Mouse (Mus musculus) megakaryocyte, embryonic 14.5 days (primary cell): ENCODE measurements at regions not wholly inside any gene's neighbourhood (a gene's known extent, or its start where the extent isn't known, plus 50 kb on each side); places are given as distances from the start of the nearest gene placed in this dataset.

Source experiments
- H3K27me3 ChIP-seq: replicated peaks from 2 replicates; pipeline ENCODE3; 2012; ENCODE audit warnings: inconsistent platforms
- H3K36me3 ChIP-seq: replicated peaks from 2 replicates; pipeline ENCODE3; 2012; ENCODE audit warnings: low read length, inconsistent platforms, mixed read lengths
- H3K4me1 ChIP-seq: 2 replicates; pipeline ENCODE4 v1.6.1; 2012; ENCODE audit warnings: inconsistent platforms
- H3K4me3 ChIP-seq: replicated peaks from 2 replicates; pipeline ENCODE3; 2012; ENCODE audit warnings: moderate library complexity, mild to moderate bottlenecking, inconsistent platforms
- H3K9me3 ChIP-seq: 2 replicates; pipeline ENCODE4 v1.6.1; 2012; ENCODE audit warnings: inconsistent platforms
- FLI1 ChIP-seq: IDR thresholded peaks from 2 replicates; pipeline ENCODE4 v1.6.1; 2012; ENCODE audit warnings: low read length, inconsistent platforms, mixed read lengths
- GATA1 ChIP-seq: IDR thresholded peaks from 3 replicates; pipeline ENCODE4 v1.6.1; 2012; ENCODE audit warnings: mixed read lengths, low read length, inconsistent platforms, borderline replicate concordance

DNA sequence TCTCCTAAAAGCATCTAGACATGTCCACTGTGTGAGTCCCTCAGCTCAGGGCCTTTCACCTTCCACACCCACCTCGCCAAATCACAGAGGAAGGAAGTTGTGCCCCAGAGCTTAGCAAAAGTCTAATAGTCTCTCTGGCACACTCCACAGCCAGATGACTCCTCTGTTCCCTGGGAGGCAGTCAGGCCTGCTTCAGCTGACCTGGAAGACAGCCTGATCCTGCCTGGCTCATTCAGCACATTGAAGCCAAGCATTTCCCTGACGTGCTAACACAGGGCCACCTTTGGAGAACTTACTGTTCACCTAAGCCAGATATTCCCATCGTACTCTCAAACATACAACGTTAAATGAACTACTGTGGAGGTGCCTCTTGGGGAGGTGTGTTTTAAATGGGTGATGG lies 87.2 kb upstream of the Nphp3 start:
- H3K36me3 ChIP-seq = no peaks in the 10 kb centered on the region
- no peak overlapping the region for H3K4me3 ChIP-seq
- H3K27me3 ChIP-seq = no peaks in the 10 kb centered on the region
- H3K4me1 ChIP-seq = no peaks in the 10 kb centered on the region
- H3K9me3 ChIP-seq = peaks cover 4% of the 10 kb centered on the region; the same call in 1 of the 2 replicates
- TF ChIP-seq FLI1 (no peak), GATA1 (no peak)

DNA sequence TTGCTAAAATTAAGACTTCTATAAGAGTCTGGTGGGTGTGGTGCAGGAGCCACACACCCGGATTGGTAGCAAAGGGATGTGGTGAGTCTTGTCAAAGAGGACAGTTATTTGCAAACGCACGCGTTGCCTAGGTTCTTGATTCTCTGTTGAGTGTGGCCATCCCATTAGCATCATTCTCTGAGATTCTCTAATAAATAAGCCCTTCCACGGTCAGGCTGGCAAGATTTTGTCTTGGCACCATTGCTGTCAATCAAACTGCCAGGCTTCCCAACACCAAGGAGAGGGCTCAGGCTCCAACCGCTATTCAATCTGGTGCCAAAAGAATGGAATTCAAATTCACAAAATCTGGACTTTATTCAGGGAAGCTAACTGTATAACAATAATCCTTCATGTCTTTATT lies 84.6 kb upstream of the Nphp3 start:
- TF ChIP-seq GATA1 (no peak), FLI1 (no peak)
- H3K9me3 ChIP-seq = peaks cover 4% of the 10 kb centered on the region; the same call in 1 of the 2 replicates
- H3K27me3 ChIP-seq = no peaks in the 10 kb centered on the region
- no peaks in the 10 kb centered on the region for H3K36me3 ChIP-seq
- no peaks in the 10 kb centered on the region for H3K4me1 ChIP-seq
- no peak overlapping the region for H3K4me3 ChIP-seq

DNA sequence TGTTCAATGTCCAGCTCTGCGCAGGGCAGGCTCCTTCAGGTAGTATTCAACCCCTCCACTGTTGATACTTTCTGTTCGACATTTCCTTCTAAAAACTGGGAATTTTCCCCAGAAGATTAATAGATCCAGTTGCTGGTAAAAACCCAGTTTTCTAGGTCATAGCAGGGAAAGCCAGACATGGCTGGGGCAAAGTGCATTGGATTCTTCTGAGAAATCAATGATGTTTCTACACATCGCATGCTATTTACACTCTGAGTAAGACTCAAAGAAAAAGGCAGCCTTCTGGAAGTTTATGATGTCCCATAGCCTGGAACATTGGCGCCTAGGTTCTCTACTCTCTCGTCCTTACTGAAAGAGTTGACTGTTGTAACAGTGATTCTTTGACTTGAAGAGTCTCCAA lies 80.0 kb upstream of the Nphp3 start:
- TF ChIP-seq GATA1 (no peak), FLI1 (no peak)
- Histone ChIP-seq H3K9me3 (no peaks in the 10 kb centered on the region), H3K4me1 (no peaks in the 10 kb centered on the region), H3K27me3 (no peaks in the 10 kb centered on the region), H3K4me3 (no peak overlapping the region), H3K36me3 (no peaks in the 10 kb centered on the region)

DNA sequence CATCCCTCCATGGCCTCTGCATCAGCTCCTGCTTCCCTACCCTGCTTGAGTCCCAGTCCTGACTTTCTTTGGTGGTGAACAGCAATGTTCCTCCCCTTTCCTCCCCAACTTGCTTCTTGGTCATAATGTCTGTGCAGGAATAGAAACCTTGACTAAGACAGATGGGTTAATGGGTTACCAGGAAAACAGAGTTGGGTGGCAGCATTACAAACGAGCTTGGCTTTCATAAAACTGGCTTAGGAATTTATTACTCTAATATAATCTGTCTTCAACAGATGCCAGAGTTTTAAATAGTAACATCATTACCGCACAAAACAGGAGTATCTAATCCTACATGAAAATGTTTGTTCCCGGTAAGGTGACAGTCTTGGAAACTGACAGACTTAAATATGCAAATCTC lies 77.7 kb upstream of the Nphp3 start:
- H3K27me3 ChIP-seq = no peaks in the 10 kb centered on the region
- H3K36me3 ChIP-seq = no peaks in the 10 kb centered on the region
- no peak overlapping the region for H3K4me3 ChIP-seq
- TF ChIP-seq FLI1 (no peak), GATA1 (no peak)
- H3K4me1 ChIP-seq = no peaks in the 10 kb centered on the region
- 0 out of 2 replicates have a peak, but pooled peaks cover 2% of the 10 kb centered on the region for H3K9me3 ChIP-seq

DNA sequence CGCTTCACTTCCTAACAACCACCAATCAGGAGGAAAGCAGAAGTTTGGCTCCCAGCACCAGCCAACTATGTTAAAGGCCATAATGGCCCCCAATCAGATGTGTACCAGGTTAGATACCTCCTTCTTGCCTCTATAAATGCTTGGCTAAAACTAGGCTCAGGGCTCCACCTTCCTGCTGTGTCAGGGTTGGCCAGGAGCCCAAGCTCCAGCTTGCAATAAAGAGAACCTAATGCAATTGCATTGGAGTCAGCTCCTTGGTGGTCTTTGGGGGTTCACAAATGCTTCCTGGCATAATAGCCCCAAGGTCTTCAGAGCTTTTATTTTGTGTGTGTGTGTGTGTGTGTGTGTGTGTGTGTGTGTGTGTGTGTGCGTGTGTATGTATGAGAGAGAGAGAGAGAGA lies 76.9 kb upstream of the Nphp3 start:
- Histone ChIP-seq H3K9me3 (0 out of 2 replicates have a peak, but pooled peaks cover 2% of the 10 kb centered on the region), H3K36me3 (no peaks in the 10 kb centered on the region)
- no peak for TF ChIP-seq GATA1
- no peak for TF ChIP-seq FLI1

DNA sequence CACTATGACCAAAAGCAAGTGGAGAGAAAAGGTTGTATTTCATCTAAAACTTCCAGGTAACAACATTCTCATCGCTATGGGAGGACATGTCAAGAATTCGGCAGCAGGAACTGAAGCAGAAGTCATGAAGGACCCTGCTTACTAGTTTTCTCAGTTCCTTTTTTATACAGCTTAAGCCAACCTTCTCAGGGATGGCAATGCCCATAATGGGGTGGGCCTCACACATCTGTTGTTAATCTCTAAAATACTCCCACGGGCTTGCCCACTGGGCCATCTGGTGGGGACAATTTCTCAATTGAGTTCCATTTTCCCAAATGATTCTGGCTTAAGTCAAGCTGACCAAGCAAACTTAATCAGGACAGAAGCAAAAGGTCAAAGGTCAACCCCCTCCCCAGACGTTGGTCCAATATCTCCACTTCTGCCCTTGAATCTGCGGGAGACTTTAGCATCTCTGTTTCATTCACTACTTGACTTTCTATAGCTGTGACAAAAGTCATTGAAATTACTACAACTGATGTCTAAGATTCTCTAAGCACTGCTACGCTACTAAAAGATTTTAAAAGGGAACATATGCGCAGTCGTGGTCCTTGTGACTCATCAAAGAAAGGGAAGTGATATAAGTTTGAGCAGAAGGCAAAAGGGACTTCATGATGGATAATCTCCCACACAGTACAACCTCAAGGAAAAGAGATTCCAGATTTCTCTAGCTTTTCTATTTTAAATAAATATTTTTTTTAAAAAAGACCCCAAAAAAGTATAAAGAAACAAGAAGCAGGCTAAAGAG lies 73.4 kb upstream of the Nphp3 start:
- Histone ChIP-seq H3K27me3 (no peaks in the 10 kb centered on the region), H3K36me3 (no peaks in the 10 kb centered on the region), H3K4me1 (no peaks in the 10 kb centered on the region), H3K4me3 (no peak overlapping the region), H3K9me3 (peaks cover 6% of the 10 kb centered on the region)
- TF ChIP-seq FLI1 (no peak), GATA1 (no peak)

More for the DNA sequence above, 76.9 kb upstream of the Nphp3 start:
- Histone ChIP-seq H3K4me3 (no peak overlapping the region), H3K27me3 (no peaks in the 10 kb centered on the region), H3K4me1 (no peaks in the 10 kb centered on the region)

DNA sequence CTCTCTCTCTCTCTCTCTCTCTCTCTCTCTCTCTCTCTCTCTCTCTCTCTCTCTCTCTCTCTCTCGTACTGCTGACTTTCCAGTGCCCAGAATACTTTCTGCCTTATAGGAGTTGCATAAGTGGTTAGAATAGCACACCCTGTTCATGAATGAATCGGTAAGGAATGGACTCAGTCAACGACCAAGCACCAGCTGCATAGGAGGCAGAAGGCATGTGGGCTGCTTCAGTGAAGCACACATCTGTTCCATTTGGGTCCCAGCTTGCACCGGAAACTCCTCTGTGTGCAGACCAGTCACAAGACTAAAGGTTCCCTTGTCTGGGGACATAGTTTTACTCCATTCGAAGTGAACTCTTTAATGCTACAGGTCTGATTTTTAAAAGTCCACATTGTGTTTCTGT lies 64.3 kb upstream of the Nphp3 start:
- Histone ChIP-seq H3K4me1 (no peaks in the 10 kb centered on the region), H3K9me3 (peaks cover 32% of the 10 kb centered on the region), H3K4me3 (no peak overlapping the region), H3K36me3 (no peaks in the 10 kb centered on the region), H3K27me3 (no peaks in the 10 kb centered on the region)
- TF ChIP-seq GATA1 (no peak), FLI1 (no peak)

DNA sequence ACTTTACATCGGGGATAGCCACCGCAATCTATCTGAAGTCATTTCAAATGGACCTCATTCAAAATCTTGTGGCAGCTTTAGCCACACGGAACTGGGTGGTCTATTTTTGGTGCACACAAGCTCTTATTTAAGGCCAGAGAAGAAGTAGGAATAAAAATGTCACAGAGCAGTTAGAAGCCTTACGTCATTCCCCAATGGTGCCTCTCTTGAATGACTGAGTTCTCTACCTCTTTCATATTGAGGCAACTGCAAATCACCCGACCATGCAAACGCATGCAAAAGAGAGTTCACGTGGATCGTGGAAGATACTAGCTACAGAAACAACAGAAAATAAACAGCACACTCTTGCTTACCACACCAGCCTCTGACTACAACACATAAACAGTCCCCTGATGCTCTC lies 62.3 kb upstream of the Nphp3 start:
- H3K4me3 ChIP-seq = no peak overlapping the region
- TF ChIP-seq FLI1 = no peak
- TF ChIP-seq GATA1 = no peak
- peaks cover 39% of the 10 kb centered on the region for H3K9me3 ChIP-seq
- H3K36me3 ChIP-seq = no peaks in the 10 kb centered on the region
- no peaks in the 10 kb centered on the region for H3K4me1 ChIP-seq
- H3K27me3 ChIP-seq = no peaks in the 10 kb centered on the region

DNA sequence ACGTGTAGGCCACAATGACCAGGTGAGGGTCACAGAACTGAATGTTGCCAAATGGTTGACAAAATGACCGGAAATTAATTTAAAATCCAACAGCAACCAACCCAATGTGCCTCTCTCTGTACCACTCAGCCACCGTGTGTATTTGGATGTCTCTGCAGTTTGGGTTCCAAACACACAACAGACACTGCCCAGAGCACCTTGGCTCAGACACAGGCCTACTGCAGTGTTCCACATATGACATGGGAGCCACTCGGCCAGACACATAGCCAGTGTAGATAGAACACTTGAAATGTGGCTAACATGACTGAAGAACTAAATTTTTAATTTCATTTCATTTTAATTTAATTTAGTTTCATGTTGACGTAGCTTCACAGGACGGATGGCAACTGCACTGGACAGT lies 61.8 kb upstream of the Nphp3 start:
- peaks cover 40% of the 10 kb centered on the region for H3K9me3 ChIP-seq
- no peak overlapping the region for H3K4me3 ChIP-seq
- no peaks in the 10 kb centered on the region for H3K27me3 ChIP-seq
- no peaks in the 10 kb centered on the region for H3K4me1 ChIP-seq
- no peaks in the 10 kb centered on the region for H3K36me3 ChIP-seq
- TF ChIP-seq FLI1 (no peak), GATA1 (no peak)

DNA sequence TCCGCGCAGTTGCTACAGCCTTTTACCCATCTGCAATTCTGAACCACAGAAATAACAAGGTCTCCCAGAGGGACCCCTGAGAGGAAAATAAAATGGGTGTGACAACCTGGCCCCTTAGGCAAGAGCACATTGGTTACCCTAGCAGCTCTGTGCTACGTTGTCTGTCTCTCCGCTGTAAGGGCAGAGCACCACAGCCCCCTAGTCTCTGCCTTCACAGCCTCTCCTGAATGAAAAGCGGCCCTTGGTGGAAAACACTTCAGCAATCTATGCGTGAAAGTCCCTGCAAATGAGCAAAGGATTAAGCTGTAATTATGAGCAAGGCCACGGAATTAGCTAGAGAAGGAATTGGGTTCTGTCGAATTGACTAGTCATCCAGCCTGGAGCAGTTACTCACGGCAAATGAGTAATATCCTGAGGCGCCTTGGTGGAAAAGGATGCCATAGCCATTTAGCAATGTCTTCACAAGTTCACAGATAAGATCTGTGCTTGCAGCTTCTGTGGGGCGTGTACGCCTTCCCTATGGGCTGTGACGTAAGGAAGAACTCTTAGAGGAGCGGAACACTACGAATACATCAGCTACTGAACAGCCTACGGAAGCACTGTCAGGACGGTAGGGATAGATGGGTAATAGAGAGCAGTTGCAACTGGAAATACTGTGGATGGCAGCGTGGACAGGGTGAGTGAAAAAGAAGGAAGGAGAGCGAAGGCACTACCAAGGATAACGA lies 61.0 kb upstream of the Nphp3 start:
- Histone ChIP-seq H3K4me1 (no peaks in the 10 kb centered on the region), H3K4me3 (no peak overlapping the region)
- TF ChIP-seq FLI1 (no peak), GATA1 (no peak)

More for the DNA sequence above, 61.0 kb upstream of the Nphp3 start:
- H3K9me3 ChIP-seq = peaks cover 40% of the 10 kb centered on the region
- H3K36me3 ChIP-seq = no peaks in the 10 kb centered on the region
- no peaks in the 10 kb centered on the region for H3K27me3 ChIP-seq
